Mouse (Mus musculus) liver, embryonic 14.5 days (tissue): Measurements from ENCODE around the gene Sptssa.
A peak's percentile ranks its signal among the peaks of the same experiment; 100 is the strongest.

ENCODE experiments used
- CTCF ChIP-seq: IDR thresholded peaks from 2 replicates; pipeline ENCODE4 v1.5.1; 2016; ENCODE audit warnings: antibody characterized with exemption, low read depth, control low read depth
- EP300 ChIP-seq: IDR thresholded peaks from 2 replicates; pipeline ENCODE4 v1.6.1; 2016; ENCODE audit warnings: antibody characterized with exemption, low read depth

- TF ChIP-seq CTCF: peak; percentile 52
- TF ChIP-seq EP300: no peak
These were observed 39.3 kb upstream of the Sptssa start, which contains the start of gene Eapp for GRCm38 (mm10) chr12:54695511-54696241.
